Mouse (Mus musculus): ENCODE results near the gene Gm6465. TPM values are rescaled to one million over a fixed set of nuclear protein-coding genes. Genes with fewer than 3 reads are reported as not detected.
"Not testable (repeated sequence)": the region's sequence is repeated elsewhere in the genome, so short reads cannot be mapped to it uniquely, and the experiment has no call there.

The Gm6465 gene
- total RNA-seq (2012; rRNA removed): 0.38 and 0.55 TPM in 2 replicates
- not detected in 2 replicates for total RNA-seq (2014; rRNA removed)
- not detected in 2 replicates for polyA plus RNA-seq (2012; ENCODE audit: insufficient read length, low read depth)

GRCm38 (mm10) chr5:11845239-11845638 lies at the start of gene Gm6465:
Gene Gm6465 (plus strand): TSS chr5:11845539.
- H3K27ac ChIP-seq (ENCODE audit: insufficient read depth, low read depth); dilution Hi-C loops (cut with MboI; ENCODE audit: extremely low pct_ligation_motif_present, extremely low pct_unique_long_range_greater_than_20kb, low sequenced_read_pairs); H3K4me3 ChIP-seq (replicated peaks in 1 of 3; ENCODE audit: low read depth in 2 of 3, low read length in 2 of 3, poor library complexity in 1 of 3); in situ Hi-C loops (cut with MboI; ENCODE audit: low pct_ligation_motif_present, low pct_unique_long_range_greater_than_20kb, low sequenced_read_pairs); DNase-seq (ENCODE audit: extremely low read depth); H3K9me3 ChIP-seq (replicated peaks; ENCODE audit: low read length); H3K79me2 ChIP-seq (replicated peaks; ENCODE audit: control insufficient read depth, extremely low read depth, insufficient read depth, poor library complexity, severe bottlenecking); H3K36me3 ChIP-seq (replicated peaks in 1 of 2; ENCODE audit: control insufficient read depth in 1 of 2, insufficient read depth in 1 of 2, low read length in 1 of 2); H3K27me3 ChIP-seq (replicated peaks); H3K4me2 ChIP-seq (ENCODE audit: insufficient read depth, low read depth, poor library complexity, severe bottlenecking); H3K4me1 ChIP-seq (ENCODE audit: control insufficient read depth in 1 of 2, insufficient read depth in 2 of 2); H3K9ac ChIP-seq (ENCODE audit: insufficient read depth, low read depth): not testable (repeated sequence)

GRCm38 (mm10) chr5:11845824-11846223 lies 485 bp downstream of the Gm6465 start:
- H3K27me3 ChIP-seq (replicated peaks); H3K4me2 ChIP-seq (ENCODE audit: insufficient read depth, low read depth, poor library complexity, severe bottlenecking); dilution Hi-C loops (cut with MboI; ENCODE audit: extremely low pct_ligation_motif_present, extremely low pct_unique_long_range_greater_than_20kb, low sequenced_read_pairs); H3K4me3 ChIP-seq (replicated peaks in 1 of 3; ENCODE audit: low read depth in 2 of 3, low read length in 2 of 3, poor library complexity in 1 of 3); H3K9me3 ChIP-seq (replicated peaks; ENCODE audit: low read length); H3K79me2 ChIP-seq (replicated peaks; ENCODE audit: control insufficient read depth, extremely low read depth, insufficient read depth, poor library complexity, severe bottlenecking); H3K27ac ChIP-seq (ENCODE audit: insufficient read depth, low read depth); H3K4me1 ChIP-seq (ENCODE audit: control insufficient read depth in 1 of 2, insufficient read depth in 2 of 2); H3K36me3 ChIP-seq (replicated peaks in 1 of 2; ENCODE audit: control insufficient read depth in 1 of 2, insufficient read depth in 1 of 2, low read length in 1 of 2); DNase-seq (ENCODE audit: extremely low read depth); in situ Hi-C loops (cut with MboI; ENCODE audit: low pct_ligation_motif_present, low pct_unique_long_range_greater_than_20kb, low sequenced_read_pairs); H3K9ac ChIP-seq (ENCODE audit: insufficient read depth, low read depth): not testable (repeated sequence)
- TF ChIP-seq EP300 (IDR thresholded peaks at IDR 0.05; ENCODE audit: low read length): 0 out of 2 replicates have a peak, but pooled peaks have one; percentile 47
- peak; percentile 59; the same call in 1 of the 2 replicates for TF ChIP-seq IRF4 (IDR thresholded peaks at IDR 0.05; ENCODE audit: low read depth, low read length)
- peak; percentile 61; the same call in 1 of the 2 replicates for TF ChIP-seq JUND (conservative IDR thresholded peaks at IDR 0.05; ENCODE audit: low read depth, low read length)
- TF ChIP-seq JUN (IDR thresholded peaks at IDR 0.05; ENCODE audit: insufficient read depth, low read depth, low read length): peak; percentile 76
- 0 out of 2 replicates have a peak, but pooled peaks have one; percentile 7 for TF ChIP-seq BHLHE40 (IDR thresholded peaks at IDR 0.05; ENCODE audit: low read depth, low read length)

GRCm38 (mm10) chr5:11857909-11858308 lies 12.6 kb downstream of the Gm6465 start:
- dilution Hi-C loops (cut with MboI; ENCODE audit: extremely low pct_ligation_motif_present, extremely low pct_unique_long_range_greater_than_20kb, low sequenced_read_pairs); DNase-seq (ENCODE audit: extremely low read depth); H3K4me2 ChIP-seq (ENCODE audit: insufficient read depth, low read depth, poor library complexity, severe bottlenecking); H3K27ac ChIP-seq (ENCODE audit: insufficient read depth, low read depth); H3K79me2 ChIP-seq (replicated peaks; ENCODE audit: control insufficient read depth, extremely low read depth, insufficient read depth, poor library complexity, severe bottlenecking); H3K9me3 ChIP-seq (replicated peaks; ENCODE audit: low read length); H3K9ac ChIP-seq (ENCODE audit: insufficient read depth, low read depth); H3K4me1 ChIP-seq (ENCODE audit: control insufficient read depth in 1 of 2, insufficient read depth in 2 of 2); in situ Hi-C loops (cut with MboI; ENCODE audit: low pct_ligation_motif_present, low pct_unique_long_range_greater_than_20kb, low sequenced_read_pairs); H3K36me3 ChIP-seq (replicated peaks in 1 of 2; ENCODE audit: control insufficient read depth in 1 of 2, insufficient read depth in 1 of 2, low read length in 1 of 2); H3K27me3 ChIP-seq (replicated peaks); H3K4me3 ChIP-seq (replicated peaks in 1 of 3; ENCODE audit: low read depth in 2 of 3, low read length in 2 of 3, poor library complexity in 1 of 3): not testable (repeated sequence)

Other genes starting within 250 kb of the Gm6465 start
- 0.34 TPM in 1 of 2 replicates, not detected in the other for gene Gm8922, start 163.6 kb upstream of the Gm6465 start, total RNA-seq (2012; rRNA removed)
- gene Gm8922, start 163.6 kb upstream of the Gm6465 start, total RNA-seq (2014; rRNA removed): 0.21 and 0.34 TPM in 2 replicates
- gene Gm8922, start 163.6 kb upstream of the Gm6465 start, polyA plus RNA-seq (2012; ENCODE audit: insufficient read length, low read depth): not detected in 2 replicates
- gene Gm8926, start 75.0 kb upstream of the Gm6465 start, total RNA-seq (2012; rRNA removed): 1.1 and 2.4 TPM in 2 replicates
- not detected in 2 replicates for gene Gm8926, start 75.0 kb upstream of the Gm6465 start, total RNA-seq (2014; rRNA removed)
- gene Gm8926, start 75.0 kb upstream of the Gm6465 start, polyA plus RNA-seq (2012; ENCODE audit: insufficient read length, low read depth): not detected in 2 replicates
- gene 4933402N22Rik, start 72.5 kb downstream of the Gm6465 start, total RNA-seq (2012; rRNA removed): 0.59 and 1.2 TPM in 2 replicates
- gene 4933402N22Rik, start 72.5 kb downstream of the Gm6465 start, total RNA-seq (2014; rRNA removed): 0.34 TPM in 1 of 2 replicates, not detected in the other
- 0.49 TPM in 1 of 2 replicates, not detected in the other for gene 4933402N22Rik, start 72.5 kb downstream of the Gm6465 start, polyA plus RNA-seq (2012; ENCODE audit: insufficient read length, low read depth)

All from CH12.LX (cell line).